ENCODE assay signal across 34 mouse cellular contexts in the genomic region with DNA sequence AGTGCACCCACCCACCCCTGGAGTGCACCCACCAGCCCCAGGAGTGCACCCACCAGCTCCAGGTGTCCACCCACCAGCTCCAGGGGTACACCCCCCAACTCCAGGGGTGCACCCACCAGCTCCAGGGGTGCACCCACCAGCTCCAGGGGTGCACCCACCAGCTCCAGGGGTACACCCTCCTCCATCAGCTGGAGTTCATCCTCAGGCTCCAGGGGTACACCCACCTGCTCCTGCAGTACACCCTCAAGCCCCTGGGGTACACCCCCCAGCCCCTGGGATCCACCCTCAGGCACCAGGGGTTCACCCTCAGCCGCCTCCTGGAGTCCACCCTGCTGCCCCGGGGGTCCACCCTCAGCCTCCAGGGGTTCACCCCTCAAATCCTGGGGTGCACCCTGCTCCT. TPM values are rescaled to one million over a fixed set of nuclear protein-coding genes. Genes with fewer than 3 reads are reported as not detected.
DNase-seq lines count a peak whose midpoint lies in the region; ATAC-seq and TF ChIP-seq lines count a peak whose summit lies in the region.
"Had no signal": no experiment of that assay in that cellular context is flagged by ENCODE, and none has a peak within 500 bp of the region (broad histone marks: within the 10 kb centered on the region; RNA-seq: fewer than 3 reads in every experiment).

No protein-coding gene starts in this region.

- no peak for DNase-seq in forebrain, embryonic 10.5 days (ENCODE audit: extremely low spot score, low spot score)
- no peak for DNase-seq in heart, adult 9 months (ENCODE audit: low spot score in 2 of 2)
- DNase-seq in midbrain, embryonic 10.5 days (ENCODE audit: low spot score) = no peak
- no peak for DNase-seq in midbrain, postnatal 0 days (ENCODE audit: low spot score)
- no peak for DNase-seq in kidney, postnatal 25 days
- DNase-seq: adrenal gland, postnatal 14 days; cerebellum, postnatal 36 days; embryo, embryonic 11 days; gastrocnemius, postnatal 14 days; heart, adult 18-20 months; kidney, adult 11 months; kidney, postnatal 36 days; liver, postnatal 0 days; lung, postnatal 36 days; thymus, postnatal 4 days had no signal

- ATAC-seq in forebrain, embryonic 16.5 days = no peak
- ATAC-seq in heart, embryonic 13.5 days (ENCODE audit: extremely low read depth, insufficient number of reproducible peaks, low FRiP score, low TSS enrichment) = no peak
- ATAC-seq in midbrain, postnatal 0 days (ENCODE audit: low FRiP score) = no peak
- ATAC-seq: CD4-positive, CD25-positive, alpha-beta regulatory T cell, adult 4 months; inflammation-experienced regulatory T-cells, adult 6 months; liver, embryonic 12.5 days; liver, postnatal 0 days had no signal

- TF ChIP-seq CTCF in midbrain, postnatal 0 days (IDR thresholded peaks at IDR 0.05) = no peak

- no peaks in the 10 kb centered on the region for H3K9me3 ChIP-seq in forebrain, embryonic 10.5 days
- no peaks in the 10 kb centered on the region for H3K9me3 ChIP-seq in forebrain, embryonic 16.5 days (ENCODE audit: control insufficient read depth, low read length)
- no peaks in the 10 kb centered on the region for H3K9me3 ChIP-seq in heart, embryonic 13.5 days
- no peaks in the 10 kb centered on the region for H3K9me3 ChIP-seq in midbrain, embryonic 10.5 days (replicated peaks)
- no peaks in the 10 kb centered on the region for H3K9me3 ChIP-seq in midbrain, postnatal 0 days (ENCODE audit: low read length)
- H3K9me3 ChIP-seq: forebrain, embryonic 12.5 days; hindbrain, embryonic 10.5 days; hindbrain, embryonic 15.5 days; limb, embryonic 12.5 days; liver, embryonic 12.5 days; midbrain, embryonic 12.5 days; neural tube, embryonic 13.5 days had no signal

- H3K27me3 ChIP-seq in forebrain, embryonic 10.5 days (ENCODE audit: poor library complexity, severe bottlenecking) = peaks cover 43% of the 10 kb centered on the region
- peaks cover 11% of the 10 kb centered on the region for H3K27me3 ChIP-seq in forebrain, embryonic 16.5 days (replicated peaks; ENCODE audit: control insufficient read depth, insufficient read depth, low read length)
- H3K27me3 ChIP-seq in heart, embryonic 13.5 days (replicated peaks) = peaks cover 26% of the 10 kb centered on the region
- peaks cover 45% of the 10 kb centered on the region for H3K27me3 ChIP-seq in midbrain, embryonic 10.5 days (ENCODE audit: low read depth, poor library complexity, severe bottlenecking)
- no peaks in the 10 kb centered on the region for H3K27me3 ChIP-seq in midbrain, postnatal 0 days (ENCODE audit: insufficient read depth, low read length)

- H3K4me1 ChIP-seq in forebrain, embryonic 10.5 days = peaks cover 64% of the 10 kb centered on the region
- H3K4me1 ChIP-seq in forebrain, embryonic 16.5 days (replicated peaks; ENCODE audit: control insufficient read depth, insufficient read depth, low read length) = peaks cover 38% of the 10 kb centered on the region
- peaks cover 61% of the 10 kb centered on the region for H3K4me1 ChIP-seq in heart, embryonic 13.5 days
- peaks cover 63% of the 10 kb centered on the region for H3K4me1 ChIP-seq in midbrain, embryonic 10.5 days
- peaks cover 11% of the 10 kb centered on the region; the same call in 1 of the 2 replicates for H3K4me1 ChIP-seq in midbrain, postnatal 0 days (ENCODE audit: insufficient read depth, low read length)

- no peak overlapping the region for H3K4me2 ChIP-seq in forebrain, embryonic 16.5 days (ENCODE audit: low read length)
- no peak overlapping the region for H3K4me2 ChIP-seq in heart, embryonic 13.5 days
- no peak overlapping the region for H3K4me2 ChIP-seq in midbrain, postnatal 0 days (ENCODE audit: low read depth, low read length, poor library complexity, severe bottlenecking)
- H3K4me2 ChIP-seq: forebrain, embryonic 12.5 days; hindbrain, embryonic 15.5 days; limb, embryonic 12.5 days; liver, embryonic 12.5 days; midbrain, embryonic 12.5 days; neural tube, embryonic 13.5 days had no signal

- no peak overlapping the region for H3K27ac ChIP-seq in forebrain, embryonic 10.5 days
- no peak overlapping the region for H3K27ac ChIP-seq in forebrain, embryonic 16.5 days (ENCODE audit: low read length)
- 0 out of 2 replicates have a peak overlapping the region, but pooled peaks have one; percentile 36 for H3K27ac ChIP-seq in heart, embryonic 13.5 days (replicated peaks)
- no peak overlapping the region for H3K27ac ChIP-seq in midbrain, embryonic 10.5 days (replicated peaks)
- H3K27ac ChIP-seq in midbrain, postnatal 0 days (ENCODE audit: low read depth, low read length) = no peak overlapping the region
- H3K27ac ChIP-seq: forebrain, embryonic 12.5 days; hindbrain, embryonic 10.5 days; hindbrain, embryonic 15.5 days; layer of hippocampus, adult 2 months; left cerebral cortex, adult 2 months; limb, embryonic 12.5 days; midbrain, embryonic 12.5 days; neural tube, embryonic 13.5 days had no signal

- peaks cover 60% of the 10 kb centered on the region for H3K36me3 ChIP-seq in forebrain, embryonic 10.5 days (replicated peaks)
- H3K36me3 ChIP-seq in forebrain, embryonic 16.5 days (ENCODE audit: control insufficient read depth, insufficient read depth) = peaks cover 21% of the 10 kb centered on the region
- H3K36me3 ChIP-seq in heart, embryonic 13.5 days = peaks cover 52% of the 10 kb centered on the region
- H3K36me3 ChIP-seq in midbrain, embryonic 10.5 days = peaks cover 60% of the 10 kb centered on the region
- peaks cover 43% of the 10 kb centered on the region for H3K36me3 ChIP-seq in midbrain, postnatal 0 days (ENCODE audit: insufficient read depth, low read length)

- no peak overlapping the region for H3K9ac ChIP-seq in forebrain, embryonic 16.5 days (replicated peaks; ENCODE audit: low read depth, low read length)
- peak overlapping the region; percentile 56 for H3K9ac ChIP-seq in heart, embryonic 13.5 days
- H3K9ac ChIP-seq in midbrain, postnatal 0 days (replicated peaks; ENCODE audit: low read length, poor library complexity, severe bottlenecking) = no peak overlapping the region
- H3K9ac ChIP-seq: forebrain, embryonic 12.5 days; hindbrain, embryonic 15.5 days; limb, embryonic 12.5 days; liver, embryonic 12.5 days; liver, postnatal 0 days; midbrain, embryonic 12.5 days; neural tube, embryonic 13.5 days had no signal

- H3K4me3 ChIP-seq in forebrain, embryonic 10.5 days = peak overlapping the region; percentile 3; the same call in 1 of the 2 replicates
- H3K4me3 ChIP-seq in forebrain, embryonic 16.5 days (replicated peaks; ENCODE audit: low read length) = no peak overlapping the region
- no peak overlapping the region for H3K4me3 ChIP-seq in heart, embryonic 13.5 days
- peak overlapping the region; percentile 11; the same call in 1 of the 2 replicates for H3K4me3 ChIP-seq in midbrain, embryonic 10.5 days
- H3K4me3 ChIP-seq in midbrain, postnatal 0 days (ENCODE audit: low read depth, low read length) = no peak overlapping the region
- H3K4me3 ChIP-seq: erythroblast, embryonic 14.5 days; forebrain, embryonic 12.5 days; hindbrain, embryonic 15.5 days; layer of hippocampus, adult 2 months; left cerebral cortex, adult 2 months; limb, embryonic 12.5 days; liver, embryonic 12.5 days; midbrain, embryonic 12.5 days; neural tube, embryonic 13.5 days had no signal

- WGBS in forebrain, embryonic 10.5 days = 100% methylated on average over 2 of the region's 2 CpGs
- 93% methylated on average over 2 of the region's 2 CpGs for WGBS in forebrain, embryonic 16.5 days
- WGBS in heart, embryonic 13.5 days = 87% methylated on average over 2 of the region's 2 CpGs
- WGBS in midbrain, embryonic 10.5 days = 93% methylated on average over 2 of the region's 2 CpGs
- WGBS in midbrain, postnatal 0 days = 95% methylated on average over 2 of the region's 2 CpGs

RNA-seq across cellular contexts. Expression of a gene that starts 0.7 kb away (rescaled TPM):
- 0.09 TPM in 2 replicates for polyA plus RNA-seq in forebrain, embryonic 10.5 days (2016; fragmentation: Nextera tagmentation; extraction: Ambion mirVana)
- 0.15 TPM in 1 of 2 replicates, not detected in the other for polyA plus RNA-seq in forebrain, embryonic 16.5 days (2015; fragmentation: Nextera tagmentation; extraction: Ambion mirVana)
- polyA plus RNA-seq in heart, embryonic 13.5 days (2015; fragmentation: Nextera tagmentation; extraction: Ambion mirVana) = 0.11 TPM in 1 of 2 replicates, not detected in the other
- 0.07 TPM in 1 of 2 replicates, not detected in the other for polyA plus RNA-seq in midbrain, embryonic 10.5 days (2016; fragmentation: Nextera tagmentation; extraction: Ambion mirVana)
- 0.82 and 2.9 TPM in 2 replicates for total RNA-seq in midbrain, postnatal 0 days (2014; rRNA removed)
- not detected in 2 replicates for polyA plus RNA-seq in midbrain, postnatal 0 days (2015; fragmentation: Nextera tagmentation; extraction: Ambion mirVana)
- total RNA-seq: megakaryocyte, adult 5-6 weeks had no signal
- polyA plus RNA-seq: CD4-positive, CD25-positive, alpha-beta regulatory T cell, adult 4 months; forebrain, embryonic 12.5 days; inflammation-experienced regulatory T-cells, adult 6 months; kidney, embryonic 14.5 days; limb, embryonic 12.5 days; liver, embryonic 12.5 days; lung, embryonic 16.5 days; stomach, embryonic 14.5 days had no signal

RNA-seq across cellular contexts. Expression of a gene that starts 5.9 kb away (rescaled TPM):
- polyA plus RNA-seq in forebrain, embryonic 10.5 days (2016; fragmentation: Nextera tagmentation; extraction: Ambion mirVana) = 196 and 197 TPM in 2 replicates
- 129 and 143 TPM in 2 replicates for polyA plus RNA-seq in forebrain, embryonic 16.5 days (2015; fragmentation: Nextera tagmentation; extraction: Ambion mirVana)
- 79.6 and 86.5 TPM in 2 replicates for polyA plus RNA-seq in heart, embryonic 13.5 days (2015; fragmentation: Nextera tagmentation; extraction: Ambion mirVana)
- polyA plus RNA-seq in midbrain, embryonic 10.5 days (2016; fragmentation: Nextera tagmentation; extraction: Ambion mirVana) = 184 and 191 TPM in 2 replicates
- 68.0 and 88.1 TPM in 2 replicates for total RNA-seq in midbrain, postnatal 0 days (2014; rRNA removed)
- polyA plus RNA-seq in midbrain, postnatal 0 days (2015; fragmentation: Nextera tagmentation; extraction: Ambion mirVana) = 94.1 and 103 TPM in 2 replicates

RNA-seq across cellular contexts. Expression of a gene that starts 6.3 kb away (rescaled TPM):
- 110 and 118 TPM in 2 replicates for polyA plus RNA-seq in forebrain, embryonic 10.5 days (2016; fragmentation: Nextera tagmentation; extraction: Ambion mirVana)
- 62.6 and 65.1 TPM in 2 replicates for polyA plus RNA-seq in forebrain, embryonic 16.5 days (2015; fragmentation: Nextera tagmentation; extraction: Ambion mirVana)
- polyA plus RNA-seq in heart, embryonic 13.5 days (2015; fragmentation: Nextera tagmentation; extraction: Ambion mirVana) = 46.3 and 53.4 TPM in 2 replicates
- 108 and 112 TPM in 2 replicates for polyA plus RNA-seq in midbrain, embryonic 10.5 days (2016; fragmentation: Nextera tagmentation; extraction: Ambion mirVana)
- 18.3 and 34.2 TPM in 2 replicates for total RNA-seq in midbrain, postnatal 0 days (2014; rRNA removed)
- polyA plus RNA-seq in midbrain, postnatal 0 days (2015; fragmentation: Nextera tagmentation; extraction: Ambion mirVana) = 61.5 and 64.3 TPM in 2 replicates

RNA-seq across cellular contexts. Expression of a gene that starts 9.0 kb away (rescaled TPM):
- polyA plus RNA-seq in forebrain, embryonic 10.5 days (2016; fragmentation: Nextera tagmentation; extraction: Ambion mirVana) = 0.40 and 0.65 TPM in 2 replicates
- polyA plus RNA-seq in forebrain, embryonic 16.5 days (2015; fragmentation: Nextera tagmentation; extraction: Ambion mirVana) = not detected in 2 replicates
- 5.7 and 5.9 TPM in 2 replicates for polyA plus RNA-seq in heart, embryonic 13.5 days (2015; fragmentation: Nextera tagmentation; extraction: Ambion mirVana)
- polyA plus RNA-seq in midbrain, embryonic 10.5 days (2016; fragmentation: Nextera tagmentation; extraction: Ambion mirVana) = 0.44 and 0.71 TPM in 2 replicates
- total RNA-seq in midbrain, postnatal 0 days (2014; rRNA removed) = not detected in 2 replicates
- 0.83 and 1.1 TPM in 2 replicates for polyA plus RNA-seq in midbrain, postnatal 0 days (2015; fragmentation: Nextera tagmentation; extraction: Ambion mirVana)
- total RNA-seq: megakaryocyte, adult 5-6 weeks had no signal
- polyA plus RNA-seq: CD4-positive, CD25-positive, alpha-beta regulatory T cell, adult 4 months; erythroblast, embryonic 14.5 days; inflammation-experienced regulatory T-cells, adult 6 months; liver, postnatal 0 days; small intestine, adult 2 months had no signal

RNA-seq across cellular contexts. Expression of a gene that starts 22.1 kb away (rescaled TPM):
- 2,273 and 2,281 TPM in 2 replicates for polyA plus RNA-seq in forebrain, embryonic 10.5 days (2016; fragmentation: Nextera tagmentation; extraction: Ambion mirVana)
- polyA plus RNA-seq in forebrain, embryonic 16.5 days (2015; fragmentation: Nextera tagmentation; extraction: Ambion mirVana) = 1,342 and 1,351 TPM in 2 replicates
- 2,053 and 2,109 TPM in 2 replicates for polyA plus RNA-seq in heart, embryonic 13.5 days (2015; fragmentation: Nextera tagmentation; extraction: Ambion mirVana)
- polyA plus RNA-seq in midbrain, embryonic 10.5 days (2016; fragmentation: Nextera tagmentation; extraction: Ambion mirVana) = 2,246 and 2,347 TPM in 2 replicates
- 863 and 928 TPM in 2 replicates for total RNA-seq in midbrain, postnatal 0 days (2014; rRNA removed)
- polyA plus RNA-seq in midbrain, postnatal 0 days (2015; fragmentation: Nextera tagmentation; extraction: Ambion mirVana) = 1,039 and 1,193 TPM in 2 replicates

Comparison
In these comparisons a context has a peak if more than half of its experiments do, and no peak if none do; other contexts are left out.
1. H3K4me3 ChIP-seq: peak in forebrain, embryonic 10.5 days (single experiment) and midbrain, embryonic 10.5 days (single experiment); none in forebrain, embryonic 16.5 days (single experiment), heart, embryonic 13.5 days (single experiment) and midbrain, postnatal 0 days (single experiment).